Mouse (Mus musculus) embryonic facial prominence, embryonic 14.5 days (tissue): ENCODE results near the gene Sgms1. TPM values are rescaled to one million over a fixed set of nuclear protein-coding genes. Genes with fewer than 3 reads are reported as not detected.

Experiments used
- ATAC-seq: fragments of 200-750 bp; cut with Nextera tagmentation; 2 replicates; pipeline ENCODE4 v1.8.0; 2017; ENCODE audit warnings: low read depth, moderate number of reproducible peaks, moderate TSS enrichment
- DNase-seq: peaks from one replicate; pipeline ENCODE4 v3.0.0-alpha.2; 2015; ENCODE audit warnings: low spot score
- H3K27ac ChIP-seq: fragments of 300-500 bp; sonication (generic); replicated peaks from 2 replicates; pipeline ENCODE4 v1.5.1; 2014; ENCODE audit warnings: low read depth, mild to moderate bottlenecking, low read length, moderate library complexity
- H3K27me3 ChIP-seq: fragments of 300-500 bp; sonication (generic); replicated peaks from 2 replicates; pipeline ENCODE4 v1.6.1; 2014; ENCODE audit warnings: low read length; ENCODE audit not compliant: control insufficient read depth, insufficient read depth
- H3K36me3 ChIP-seq: fragments of 300-500 bp; sonication (generic); 2 replicates; pipeline ENCODE4 v1.6.1; 2014; ENCODE audit warnings: low read length, mixed read lengths; ENCODE audit not compliant: control insufficient read depth, insufficient read depth
- H3K4me1 ChIP-seq: fragments of 300-500 bp; sonication (generic); 2 replicates; pipeline ENCODE4 v1.6.1; 2014; ENCODE audit warnings: antibody characterized with exemption, low read length; ENCODE audit not compliant: control insufficient read depth, insufficient read depth
- H3K4me2 ChIP-seq: fragments of 300-500 bp; sonication (generic); 2 replicates; pipeline ENCODE4 v1.6.1; 2014; ENCODE audit warnings: low read depth, mild to moderate bottlenecking, low read length, moderate library complexity, mixed read lengths
- H3K4me3 ChIP-seq: fragments of 300-500 bp; sonication (generic); 2 replicates; pipeline ENCODE4 v1.5.1; 2014; ENCODE audit warnings: low read depth, mild to moderate bottlenecking, low read length
- H3K9ac ChIP-seq: fragments of 300-500 bp; sonication (generic); 2 replicates; pipeline ENCODE4 v1.6.1; 2014; ENCODE audit warnings: low read depth, mild to moderate bottlenecking, low read length, moderate library complexity, mixed read lengths
- H3K9me3 ChIP-seq: fragments of 300-500 bp; sonication (generic); 2 replicates; pipeline ENCODE4 v1.6.1; 2016; ENCODE audit warnings: low read length; ENCODE audit not compliant: control insufficient read depth
- WGBS: fragments of 180-500 bp; shearing (Covaris S2); extraction: QIAGEN DNeasy Blood & Tissue Kit; methylation state at CpG from one replicate; pipeline ENCODE4 v1.1.7; 2014; 5-methylcytosine and 5-hydroxymethylcytosine counted together
- polyA plus RNA-seq: library from polyadenylated mRNA; unstranded; fragments of >200 nt; fragmentation: Nextera tagmentation; extraction: Ambion mirVana; gene quantifications from 2 replicates; pipeline ENCODE4 v1.2.1, GENCODE M21; 2014

Sgms1 gene
- polyA plus RNA-seq, 1 experiment from 2014 or later = 29.7 TPM

GRCm38 (mm10) chr19:32292782-32293776, 96.4 kb downstream of the Sgms1 start:
- no peaks in the 10 kb centered on the region for H3K36me3 ChIP-seq
- H3K4me2 ChIP-seq = no peak overlapping the region
- DNase-seq (no peak), ATAC-seq (no peak)
- no peaks in the 10 kb centered on the region for H3K9me3 ChIP-seq
- H3K4me3 ChIP-seq = no peak overlapping the region
- peak overlapping the region; percentile 39; the same call in 1 of the 2 replicates for H3K27ac ChIP-seq
- H3K27me3 ChIP-seq = no peaks in the 10 kb centered on the region
- H3K9ac ChIP-seq = no peak overlapping the region
- 76% methylated on average over 12 of the region's 12 CpGs for WGBS
- H3K4me1 ChIP-seq = peaks cover 9% of the 10 kb centered on the region

DNA sequence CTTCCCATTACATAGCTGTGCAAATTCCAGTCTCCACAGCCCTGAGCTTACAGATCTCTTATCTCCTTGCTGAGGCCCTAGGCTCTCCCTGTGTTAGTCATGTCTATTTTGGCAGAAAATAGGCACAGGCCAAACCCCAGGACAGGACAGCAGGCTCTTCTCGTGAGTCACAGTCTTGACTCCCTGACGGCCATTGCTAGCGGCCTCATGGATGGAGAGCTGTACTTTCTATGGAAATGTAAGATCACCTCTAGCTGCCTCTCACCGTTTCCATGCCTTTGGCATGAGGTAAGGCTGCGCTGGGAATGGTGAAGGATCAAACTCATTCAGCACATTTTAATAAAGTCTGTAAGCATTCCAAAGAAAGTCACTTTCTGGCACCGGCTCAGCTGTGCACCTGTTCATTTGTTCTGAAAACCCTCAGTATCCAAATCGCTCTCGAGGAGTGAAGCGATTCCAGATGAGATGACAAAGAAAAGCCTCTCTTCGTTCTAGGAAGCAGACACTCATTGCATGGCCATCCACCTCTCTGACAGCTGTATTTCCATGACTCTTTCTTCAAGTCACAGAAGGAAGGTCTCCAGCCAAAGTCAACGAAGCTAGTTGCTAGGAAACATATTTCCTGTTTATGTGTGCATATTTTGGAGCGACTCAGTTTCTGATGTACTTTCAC, 97.3 kb downstream of the Sgms1 start:
- Histone ChIP-seq H3K9ac (no peak overlapping the region), H3K27ac (peak overlapping the region; percentile 16; the same call in 1 of the 2 replicates), H3K4me3 (no peak overlapping the region), H3K9me3 (no peaks in the 10 kb centered on the region), H3K4me2 (no peak overlapping the region), H3K4me1 (peaks cover 9% of the 10 kb centered on the region), H3K27me3 (no peaks in the 10 kb centered on the region), H3K36me3 (no peaks in the 10 kb centered on the region)
- 50% methylated on average over 12 of the region's 12 CpGs for WGBS
- peak; percentile 88 for ATAC-seq
- DNase-seq = peak; percentile 81

GRCm38 (mm10) chr19:32291130-32291529, 98.4 kb downstream of the Sgms1 start:
- H3K27me3 ChIP-seq = no peaks in the 10 kb centered on the region
- H3K9me3 ChIP-seq = no peaks in the 10 kb centered on the region
- no peak for ATAC-seq
- H3K4me2 ChIP-seq = no peak overlapping the region
- H3K36me3 ChIP-seq = no peaks in the 10 kb centered on the region
- H3K9ac ChIP-seq = no peak overlapping the region
- 77% methylated on average over 5 of the region's 5 CpGs for WGBS
- H3K4me3 ChIP-seq = no peak overlapping the region
- peaks cover 9% of the 10 kb centered on the region for H3K4me1 ChIP-seq
- no peak for DNase-seq
- H3K27ac ChIP-seq = no peak overlapping the region

- ATAC-seq = no peak
- 60% methylated on average over 5 of the region's 5 CpGs for WGBS
Measured at GRCm38 (mm10) chr19:32288895-32289294, 100.6 kb downstream of the Sgms1 start.

GRCm38 (mm10) chr19:32287839-32288238, 101.7 kb downstream of the Sgms1 start:
- H3K4me2 ChIP-seq = no peak overlapping the region
- H3K4me1 ChIP-seq = peaks cover 9% of the 10 kb centered on the region
- H3K4me3 ChIP-seq = no peak overlapping the region
- no peak overlapping the region for H3K9ac ChIP-seq
- WGBS = 72% methylated on average over 3 of the region's 3 CpGs
- H3K9me3 ChIP-seq = no peaks in the 10 kb centered on the region
- no peaks in the 10 kb centered on the region for H3K27me3 ChIP-seq
- ATAC-seq (no peak), DNase-seq (no peak)
- no peaks in the 10 kb centered on the region for H3K36me3 ChIP-seq
- H3K27ac ChIP-seq = no peak overlapping the region

More at GRCm38 (mm10) chr19:32288895-32289294, 100.6 kb downstream of the Sgms1 start:
- Histone ChIP-seq H3K4me2 (no peak overlapping the region), H3K9me3 (no peaks in the 10 kb centered on the region), H3K27me3 (no peaks in the 10 kb centered on the region), H3K4me3 (no peak overlapping the region), H3K27ac (no peak overlapping the region), H3K9ac (no peak overlapping the region), H3K36me3 (no peaks in the 10 kb centered on the region), H3K4me1 (peaks cover 9% of the 10 kb centered on the region)
- no peak for DNase-seq

DNA sequence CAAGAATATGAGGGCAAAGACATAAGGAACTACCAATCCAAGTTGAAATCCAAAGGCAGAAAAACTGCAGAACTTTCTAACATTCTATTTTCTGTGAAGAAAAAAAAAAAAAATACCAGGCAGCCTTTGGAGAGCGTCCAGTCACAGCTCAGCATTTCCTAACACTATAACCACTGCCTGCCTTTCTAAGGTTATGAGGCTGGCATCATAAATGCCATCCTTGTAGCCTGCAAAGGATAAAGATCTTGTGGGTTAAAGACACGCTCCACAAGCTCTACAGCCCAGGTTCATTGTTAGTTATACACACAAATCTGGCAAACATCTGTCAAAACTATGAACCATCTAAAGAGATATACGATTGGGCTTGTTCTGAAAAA, 104.1 kb downstream of the Sgms1 start:
- Histone ChIP-seq H3K27ac (no peak overlapping the region), H3K4me3 (no peak overlapping the region), H3K36me3 (no peaks in the 10 kb centered on the region), H3K4me2 (no peak overlapping the region), H3K9me3 (no peaks in the 10 kb centered on the region), H3K9ac (no peak overlapping the region), H3K4me1 (no peaks in the 10 kb centered on the region), H3K27me3 (no peaks in the 10 kb centered on the region)
- WGBS = 63% methylated on average over 3 of the region's 3 CpGs
- DNase-seq = no peak
- no peak for ATAC-seq

GRCm38 (mm10) chr19:32284681-32285454, 104.6 kb downstream of the Sgms1 start:
- H3K27ac ChIP-seq = no peak overlapping the region
- WGBS = 93% methylated on average over 5 of the region's 5 CpGs

DNA sequence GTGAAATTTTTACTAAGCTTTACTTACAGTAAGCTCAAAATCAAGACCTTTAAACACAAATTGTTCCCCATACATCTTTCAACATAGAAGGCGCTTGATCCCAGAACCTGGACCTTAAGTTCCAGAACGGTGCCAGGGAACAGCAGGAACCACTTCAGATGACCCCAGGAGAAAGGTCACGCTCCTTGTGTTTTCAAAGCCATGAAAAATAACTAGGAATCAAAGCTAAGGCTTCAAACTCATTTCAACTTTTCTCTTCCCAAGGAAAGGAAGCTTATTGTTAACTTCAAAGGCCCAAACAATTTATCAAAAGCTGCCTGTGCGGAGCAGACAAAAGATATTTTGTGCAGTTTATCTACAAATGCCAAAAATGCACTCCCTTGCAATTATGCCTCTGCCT, 107.6 kb downstream of the Sgms1 start:
- H3K4me3 ChIP-seq = no peak overlapping the region
- H3K4me1 ChIP-seq = no peaks in the 10 kb centered on the region
- H3K27me3 ChIP-seq = no peaks in the 10 kb centered on the region
- H3K27ac ChIP-seq = no peak overlapping the region
- 66% methylated on average over 4 of the region's 4 CpGs for WGBS
- no peak for ATAC-seq
- no peaks in the 10 kb centered on the region for H3K9me3 ChIP-seq
- no peak overlapping the region for H3K9ac ChIP-seq
- no peak for DNase-seq
- no peak overlapping the region for H3K4me2 ChIP-seq
- H3K36me3 ChIP-seq = no peaks in the 10 kb centered on the region

More at GRCm38 (mm10) chr19:32284681-32285454, 104.6 kb downstream of the Sgms1 start:
- Histone ChIP-seq H3K9ac (no peak overlapping the region), H3K4me2 (no peak overlapping the region), H3K27me3 (no peaks in the 10 kb centered on the region), H3K4me1 (no peaks in the 10 kb centered on the region), H3K36me3 (no peaks in the 10 kb centered on the region), H3K9me3 (no peaks in the 10 kb centered on the region), H3K4me3 (no peak overlapping the region)
- no peak for ATAC-seq
- no peak for DNase-seq
